Mouse (Mus musculus) liver, postnatal 0 days (tissue): ENCODE results near the gene Xlr3a.
"Not testable (repeated sequence)": the region's sequence is repeated elsewhere in the genome, so short reads cannot be mapped to it uniquely, and the experiment has no call there.

ENCODE experiments used
- CTCF ChIP-seq: sonication (generic); IDR thresholded peaks from 2 replicates; pipeline ENCODE4 v1.5.1; 2016; ENCODE audit warnings: antibody characterized with exemption, low read depth
- EP300 ChIP-seq: IDR thresholded peaks from 2 replicates; pipeline ENCODE4 v1.6.1; 2016; ENCODE audit warnings: antibody characterized with exemption, low read depth, mild to moderate bottlenecking

- not testable (repeated sequence) for TF ChIP-seq CTCF, EP300
Measured at GRCm38 (mm10) chrX:73066765-73067312, 30.1 kb downstream of the Xlr3a start.
